Mouse (Mus musculus): ENCODE results near the gene Sh3kbp1.

- TF ChIP-seq EP300 (IDR thresholded peaks at IDR 0.05; ENCODE audit: low read depth) (no peak), CTCF (IDR thresholded peaks at IDR 0.05; ENCODE audit: low read depth) (no peak)
Observed at GRCm38 (mm10) chrX:159896536-159896935, 269.5 kb downstream of the Sh3kbp1 start.
